Mouse (Mus musculus) lung, postnatal 0 days (tissue): ENCODE results near the gene Klhl29.

Experiments
- CTCF ChIP-seq: IDR thresholded peaks from 2 replicates; pipeline ENCODE4 v1.5.1; 2016; ENCODE audit warnings: antibody characterized with exemption, mild to moderate bottlenecking
- EP300 ChIP-seq: IDR thresholded peaks from 2 replicates; pipeline ENCODE4 v1.6.1; 2016; ENCODE audit warnings: antibody characterized with exemption, mild to moderate bottlenecking, control low read depth

GRCm38 (mm10) chr12:5407175-5407574 lies 31.7 kb upstream of the Klhl29 start:
- no peak for TF ChIP-seq CTCF
- no peak for TF ChIP-seq EP300
